Mouse (Mus musculus) spleen, adult 2 months (tissue): ENCODE results near the gene Calm1. TPM values are rescaled to one million over a fixed set of nuclear protein-coding genes. Genes with fewer than 3 reads are reported as not detected.

Source experiments
- DNase-seq, 2 experiments: peaks; one replicate each; pipeline versions ENCODE4 v3.0.0 to v3.0.0-alpha.2; 2012 to 2021; ENCODE audit warnings: low spot score in 2 of 2, low read depth in 1 of 2
- H3K27ac ChIP-seq: fragments of 200-500 bp; 2 replicates; pipeline ENCODE4 v1.5.1; 2012; ENCODE audit warnings: low read length, inconsistent platforms; ENCODE audit not compliant: insufficient read depth
- H3K27me3 ChIP-seq: fragments of 200-500 bp; 2 replicates; pipeline ENCODE4 v1.6.1; 2012; ENCODE audit warnings: mild to moderate bottlenecking, moderate library complexity, low read length, inconsistent platforms; ENCODE audit not compliant: control insufficient read depth, insufficient read depth
- H3K36me3 ChIP-seq: fragments of 200-500 bp; 2 replicates; pipeline ENCODE4 v1.6.1; 2012; ENCODE audit warnings: mild to moderate bottlenecking, low read length, inconsistent platforms; ENCODE audit not compliant: control insufficient read depth, insufficient read depth
- H3K4me1 ChIP-seq: fragments of 200-500 bp; 2 replicates; pipeline ENCODE4 v1.6.1; 2011; ENCODE audit warnings: inconsistent platforms; ENCODE audit not compliant: control insufficient read depth, insufficient read depth, insufficient read length
- H3K4me3 ChIP-seq: fragments of 200-500 bp; 2 replicates; pipeline ENCODE4 v1.5.1; 2011; ENCODE audit warnings: mild to moderate bottlenecking, inconsistent platforms; ENCODE audit not compliant: insufficient read depth, insufficient read length; ENCODE audit errors: extremely low read depth
- CTCF ChIP-seq: fragments of 200-500 bp; IDR thresholded peaks from 2 replicates; pipeline ENCODE4 v1.5.1; 2011; ENCODE audit warnings: mild to moderate bottlenecking, inconsistent platforms; ENCODE audit not compliant: insufficient read depth, insufficient read length, insufficient replicate concordance; ENCODE audit errors: extremely low read depth
- POLR2A ChIP-seq: fragments of 200-500 bp; IDR thresholded peaks from 2 replicates; pipeline ENCODE4 v1.6.1; 2011; ENCODE audit warnings: low read depth, low read length, inconsistent platforms
- WGBS: fragments of 180-500 bp; shearing (Covaris S2); methylation state at CpG from one replicate; pipeline ENCODE4 v1.1.7; 2018; 5-methylcytosine and 5-hydroxymethylcytosine counted together
- polyA plus RNA-seq: library from polyadenylated mRNA; depleted of rRNA; stranded (reverse); fragments of >200 nt; gene quantifications from 2 replicates; pipeline ENCODE4 v1.2.3, GENCODE M21; 2012; rRNA removed

The Calm1 gene
- polyA plus RNA-seq, 1 experiment, result 173 TPM

GRCm38 (mm10) chr12:100257779-100258178 is 58.5 kb downstream of the Calm1 start:
- TF ChIP-seq CTCF (no peak), POLR2A (no peak)
- no peak overlapping the region for H3K4me3 ChIP-seq
- H3K36me3 ChIP-seq, result no peaks in the 10 kb centered on the region
- WGBS, result 81% methylated on average over 3 of the region's 3 CpGs
- no peak for DNase-seq
- no peak overlapping the region for H3K27ac ChIP-seq
- no peaks in the 10 kb centered on the region for H3K27me3 ChIP-seq
- H3K4me1 ChIP-seq, result no peaks in the 10 kb centered on the region

Other genes starting within 250 kb of the Calm1 start
- gene Kcnk13, start 234.9 kb upstream of the Calm1 start, polyA plus RNA-seq, result 2.8 and 3.4 TPM in 2 replicates
- gene Psmc1, start 89.3 kb upstream of the Calm1 start, polyA plus RNA-seq, result 14.9 and 17.7 TPM in 2 replicates
- gene Nrde2, start 39.8 kb upstream of the Calm1 start, polyA plus RNA-seq, result 7.6 and 8.2 TPM in 2 replicates